ENCODE assay signal across 13 mouse cellular contexts in genomic region chr11:68703360-68703759, GRCm38 (mm10). TPM values are rescaled to one million over a fixed set of nuclear protein-coding genes. Genes with fewer than 3 reads are reported as not detected.
"Had no signal": no experiment of that assay in that cellular context is flagged by ENCODE, and none has a peak within 500 bp of the region (broad histone marks: within the 10 kb centered on the region; RNA-seq: fewer than 3 reads in every experiment).

No protein-coding gene starts in this region.

- H3K27me3 ChIP-seq: limb, embryonic 13.5 days; midbrain, embryonic 15.5 days; neural tube, embryonic 12.5 days had no signal

- ATAC-seq: midbrain, embryonic 15.5 days had no signal

- H3K9me3 ChIP-seq: midbrain, embryonic 15.5 days had no signal

- H3K4me2 ChIP-seq: limb, embryonic 13.5 days; liver, embryonic 11.5 days; midbrain, embryonic 15.5 days; neural tube, embryonic 12.5 days had no signal

- H3K9ac ChIP-seq: limb, embryonic 13.5 days; midbrain, embryonic 15.5 days; neural tube, embryonic 12.5 days had no signal

- H3K4me3 ChIP-seq: layer of hippocampus, adult 2 months; limb, embryonic 13.5 days; midbrain, embryonic 10.5 days; midbrain, embryonic 15.5 days; neural tube, embryonic 12.5 days had no signal

- H3K27ac ChIP-seq: layer of hippocampus, adult 2 months; limb, embryonic 13.5 days; midbrain, embryonic 10.5 days; midbrain, embryonic 15.5 days; neural tube, embryonic 12.5 days; stomach, postnatal 0 days had no signal

- DNase-seq: kidney, postnatal 10 days; kidney, postnatal 4 days; left cerebral cortex, postnatal 4 days; lung, adult 18-20 months; thymus, postnatal 4 days had no signal

RNA-seq across cellular contexts. Expression of gene Myh10, which starts 12.0 kb away (rescaled TPM):
- total RNA-seq: neutrophil, adult 5-6 weeks had no signal
